Mouse (Mus musculus) intestine, embryonic 14.5 days (tissue): ENCODE data around the gene Baz1a. TPM values are rescaled to one million over a fixed set of nuclear protein-coding genes. Genes with fewer than 3 reads are reported as not detected.
A peak's percentile ranks its signal among the peaks of the same experiment; 100 is the strongest.

Experiments
- ATAC-seq: fragments of 200-750 bp; cut with Nextera tagmentation; replicated peaks from 2 replicates; pipeline ENCODE4 v1.8.0; 2017; ENCODE audit warnings: low read depth, moderate number of reproducible peaks, moderate TSS enrichment, moderate library complexity; ENCODE audit not compliant: low FRiP score, low TSS enrichment
- DNase-seq: peaks from one replicate; pipeline ENCODE4 v3.0.0-alpha.2; 2018; ENCODE audit warnings: low spot score
- H3K27ac ChIP-seq: fragments of 300-500 bp; sonication (generic); 2 replicates; pipeline ENCODE4 v1.5.1; 2014; ENCODE audit warnings: low read depth, mild to moderate bottlenecking, control low read depth
- H3K27me3 ChIP-seq: fragments of 300-500 bp; sonication (generic); replicated peaks from 2 replicates; pipeline ENCODE4 v1.6.1; 2014; ENCODE audit warnings: low read length, control low read depth; ENCODE audit not compliant: control insufficient read depth, insufficient read depth
- H3K36me3 ChIP-seq: fragments of 300-500 bp; sonication (generic); 2 replicates; pipeline ENCODE4 v1.6.1; 2014; ENCODE audit warnings: low read length, control low read depth; ENCODE audit not compliant: control insufficient read depth, insufficient read depth
- H3K4me1 ChIP-seq: fragments of 300-500 bp; sonication (generic); replicated peaks from 2 replicates; pipeline ENCODE4 v1.6.1; 2014; ENCODE audit warnings: low read length, control low read depth, mixed read lengths; ENCODE audit not compliant: control insufficient read depth, insufficient read depth
- H3K4me2 ChIP-seq: fragments of 300-500 bp; sonication (generic); 2 replicates; pipeline ENCODE4 v1.6.1; 2014; ENCODE audit warnings: low read length
- H3K4me3 ChIP-seq: fragments of 300-500 bp; sonication (generic); 2 replicates; pipeline ENCODE4 v1.5.1; 2014; ENCODE audit warnings: low read depth, low read length, control low read depth, mixed read lengths
- H3K9ac ChIP-seq: fragments of 300-500 bp; sonication (generic); 2 replicates; pipeline ENCODE4 v1.6.1; 2014; ENCODE audit warnings: mild to moderate bottlenecking, low read length
- H3K9me3 ChIP-seq: fragments of 300-500 bp; sonication (generic); 2 replicates; pipeline ENCODE4 v1.6.1; 2016; ENCODE audit warnings: low read length, control low read depth; ENCODE audit not compliant: control insufficient read depth
- WGBS: fragments of 180-500 bp; shearing (Covaris S2); extraction: QIAGEN DNeasy Blood & Tissue Kit; methylation state at CpG from one replicate; pipeline ENCODE4 v1.1.7; 2014; 5-methylcytosine and 5-hydroxymethylcytosine counted together
- polyA plus RNA-seq: library from polyadenylated mRNA; unstranded; fragments of >200 nt; fragmentation: Nextera tagmentation; extraction: Ambion mirVana; gene quantifications from 2 replicates; pipeline ENCODE4 v1.2.1, GENCODE M21; 2014

Gene Baz1a
- polyA plus RNA-seq, 1 experiment from 2014 or later, result 28.9 TPM

DNA sequence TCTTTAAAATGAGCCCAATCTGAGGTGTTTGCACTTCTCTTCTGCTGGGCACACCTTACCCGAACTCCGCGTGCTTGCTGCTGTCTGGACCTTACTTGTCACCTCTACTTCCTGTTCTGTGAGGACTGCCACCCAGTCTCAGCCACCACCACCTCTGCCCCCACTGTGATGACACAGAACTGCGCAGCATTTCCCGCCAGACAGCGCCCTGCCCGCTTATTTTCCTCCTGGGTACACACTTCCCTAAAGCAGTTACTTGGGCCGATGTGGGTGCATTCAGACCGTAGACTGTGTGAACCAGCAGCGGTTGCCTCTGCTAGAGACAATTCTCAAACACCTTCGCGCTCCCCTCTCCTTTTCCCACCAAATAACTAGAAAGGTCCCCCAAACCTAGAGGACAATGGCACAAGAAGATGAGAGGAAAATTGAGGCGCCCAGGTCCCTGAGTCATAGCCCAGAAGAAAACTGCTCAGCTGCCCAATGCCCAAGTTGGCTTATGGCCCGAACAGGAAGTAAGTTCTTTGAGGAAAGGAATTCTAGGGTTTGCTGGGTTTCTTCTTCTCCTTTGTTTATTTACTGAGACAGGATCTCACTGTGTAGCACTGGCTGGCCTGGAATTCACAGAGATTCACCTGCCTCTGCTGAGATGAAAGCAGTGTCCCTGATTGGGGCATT lies 15.0 kb downstream of the Baz1a start:
- WGBS, result 79% methylated on average over 14 of the region's 14 CpGs

GRCm38 (mm10) chr12:54998411-54998810 lies 15.7 kb downstream of the Baz1a start:
- Histone ChIP-seq H3K4me1 (no peaks in the 10 kb centered on the region), H3K4me2 (no peak overlapping the region), H3K27ac (no peak overlapping the region), H3K36me3 (no peaks in the 10 kb centered on the region), H3K9me3 (no peaks in the 10 kb centered on the region), H3K27me3 (no peaks in the 10 kb centered on the region), H3K9ac (no peak overlapping the region), H3K4me3 (no peak overlapping the region)
- ATAC-seq (no peak), DNase-seq (no peak)
- 69% methylated on average over 5 of the region's 5 CpGs for WGBS

More for the DNA sequence above, 15.0 kb downstream of the Baz1a start:
- Histone ChIP-seq H3K9ac (no peak overlapping the region), H3K4me1 (no peaks in the 10 kb centered on the region), H3K4me3 (no peak overlapping the region), H3K9me3 (no peaks in the 10 kb centered on the region), H3K27ac (no peak overlapping the region), H3K27me3 (no peaks in the 10 kb centered on the region), H3K36me3 (no peaks in the 10 kb centered on the region), H3K4me2 (no peak overlapping the region)
- DNase-seq, result peak; percentile 46
- no peak for ATAC-seq

GRCm38 (mm10) chr12:54996979-54997474 lies 17.1 kb downstream of the Baz1a start:
- no peak overlapping the region for H3K27ac ChIP-seq
- H3K4me3 ChIP-seq, result no peak overlapping the region
- H3K4me2 ChIP-seq, result no peak overlapping the region
- H3K9ac ChIP-seq, result no peak overlapping the region
- 86% methylated on average over 6 of the region's 6 CpGs for WGBS
- H3K4me1 ChIP-seq, result no peaks in the 10 kb centered on the region
- DNase-seq (no peak), ATAC-seq (no peak)
- no peaks in the 10 kb centered on the region for H3K9me3 ChIP-seq
- no peaks in the 10 kb centered on the region for H3K36me3 ChIP-seq
- no peaks in the 10 kb centered on the region for H3K27me3 ChIP-seq

- H3K9me3 ChIP-seq, result no peaks in the 10 kb centered on the region
- H3K9ac ChIP-seq, result no peak overlapping the region
- H3K36me3 ChIP-seq, result no peaks in the 10 kb centered on the region
- WGBS, result 69% methylated on average over 3 of the region's 3 CpGs
- no peak overlapping the region for H3K27ac ChIP-seq
- H3K4me2 ChIP-seq, result no peak overlapping the region
- peak; percentile 32 for DNase-seq
- H3K4me3 ChIP-seq, result no peak overlapping the region
- ATAC-seq, result no peak
- no peaks in the 10 kb centered on the region for H3K27me3 ChIP-seq
- H3K4me1 ChIP-seq, result no peaks in the 10 kb centered on the region
Observed at GRCm38 (mm10) chr12:54995965-54996364, 18.2 kb downstream of the Baz1a start.

DNA sequence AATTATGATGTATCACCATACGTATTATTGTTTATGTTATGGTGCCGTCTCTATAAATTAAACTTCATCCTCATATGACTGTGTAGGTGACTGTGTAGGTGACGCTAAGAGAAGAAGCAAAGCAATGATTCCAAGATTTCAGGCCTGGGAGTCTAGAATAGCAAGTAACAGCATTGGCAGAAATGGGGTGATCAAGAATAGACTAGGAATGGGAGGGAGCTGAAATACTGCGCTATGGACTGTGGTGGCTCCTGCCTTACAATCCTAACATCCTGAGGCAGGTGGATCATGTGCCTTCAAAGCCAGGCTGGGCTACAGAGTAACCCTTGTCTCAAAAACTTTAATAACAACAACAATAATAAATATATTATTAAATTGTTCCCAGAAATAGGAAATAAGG lies 19.7 kb downstream of the Baz1a start:
- Histone ChIP-seq H3K4me3 (no peak overlapping the region), H3K4me1 (no peaks in the 10 kb centered on the region), H3K4me2 (no peak overlapping the region), H3K9me3 (no peaks in the 10 kb centered on the region), H3K9ac (no peak overlapping the region), H3K27me3 (no peaks in the 10 kb centered on the region), H3K36me3 (no peaks in the 10 kb centered on the region), H3K27ac (no peak overlapping the region)
- WGBS, result 72% methylated on average over 4 of the region's 4 CpGs
- DNase-seq (no peak), ATAC-seq (no peak)

- ATAC-seq (no peak), DNase-seq (peak; percentile 9)
- Histone ChIP-seq H3K36me3 (no peaks in the 10 kb centered on the region), H3K27me3 (no peaks in the 10 kb centered on the region), H3K27ac (no peak overlapping the region), H3K9ac (no peak overlapping the region), H3K4me2 (no peak overlapping the region), H3K4me3 (no peak overlapping the region), H3K4me1 (no peaks in the 10 kb centered on the region), H3K9me3 (no peaks in the 10 kb centered on the region)
- 80% methylated on average over 6 of the region's 6 CpGs for WGBS
Observed at GRCm38 (mm10) chr12:54994068-54994386, 20.1 kb downstream of the Baz1a start.

GRCm38 (mm10) chr12:54993246-54994067 lies 20.7 kb downstream of the Baz1a start:
- Histone ChIP-seq H3K27ac (no peak overlapping the region), H3K4me3 (no peak overlapping the region), H3K36me3 (no peaks in the 10 kb centered on the region), H3K9ac (no peak overlapping the region), H3K4me2 (no peak overlapping the region), H3K27me3 (no peaks in the 10 kb centered on the region), H3K9me3 (no peaks in the 10 kb centered on the region), H3K4me1 (no peaks in the 10 kb centered on the region)
- ATAC-seq, result no peak
- 60% methylated on average over 16 of the region's 16 CpGs for WGBS
- peak; percentile 25 for DNase-seq

GRCm38 (mm10) chr12:54992814-54993213 lies 21.3 kb downstream of the Baz1a start:
- WGBS, result 81% methylated on average over 3 of the region's 3 CpGs
- Histone ChIP-seq H3K9ac (no peak overlapping the region), H3K4me3 (no peak overlapping the region), H3K4me2 (no peak overlapping the region), H3K27me3 (no peaks in the 10 kb centered on the region), H3K4me1 (no peaks in the 10 kb centered on the region), H3K27ac (no peak overlapping the region), H3K9me3 (no peaks in the 10 kb centered on the region), H3K36me3 (no peaks in the 10 kb centered on the region)
- no peak for ATAC-seq
- peak; percentile 24 for DNase-seq
